Mouse (Mus musculus): ENCODE results near the gene Thap2.

The Thap2 gene
- long read RNA-seq, experiment 1, full-length matches to known transcripts: 7 of 7 reads
- long read RNA-seq, experiment 1, partial matches to known transcripts: 0 of 7 reads
- long read RNA-seq, experiment 1, other reads (novel, unspliced or antisense): 0 of 7 reads
- long read RNA-seq, experiment 2, full-length matches to known transcripts: 3 of 6 reads
- long read RNA-seq, experiment 2, partial matches to known transcripts: 0 of 6 reads
- long read RNA-seq, experiment 2, other reads (novel, unspliced or antisense): 3 of 6 reads

DNA sequence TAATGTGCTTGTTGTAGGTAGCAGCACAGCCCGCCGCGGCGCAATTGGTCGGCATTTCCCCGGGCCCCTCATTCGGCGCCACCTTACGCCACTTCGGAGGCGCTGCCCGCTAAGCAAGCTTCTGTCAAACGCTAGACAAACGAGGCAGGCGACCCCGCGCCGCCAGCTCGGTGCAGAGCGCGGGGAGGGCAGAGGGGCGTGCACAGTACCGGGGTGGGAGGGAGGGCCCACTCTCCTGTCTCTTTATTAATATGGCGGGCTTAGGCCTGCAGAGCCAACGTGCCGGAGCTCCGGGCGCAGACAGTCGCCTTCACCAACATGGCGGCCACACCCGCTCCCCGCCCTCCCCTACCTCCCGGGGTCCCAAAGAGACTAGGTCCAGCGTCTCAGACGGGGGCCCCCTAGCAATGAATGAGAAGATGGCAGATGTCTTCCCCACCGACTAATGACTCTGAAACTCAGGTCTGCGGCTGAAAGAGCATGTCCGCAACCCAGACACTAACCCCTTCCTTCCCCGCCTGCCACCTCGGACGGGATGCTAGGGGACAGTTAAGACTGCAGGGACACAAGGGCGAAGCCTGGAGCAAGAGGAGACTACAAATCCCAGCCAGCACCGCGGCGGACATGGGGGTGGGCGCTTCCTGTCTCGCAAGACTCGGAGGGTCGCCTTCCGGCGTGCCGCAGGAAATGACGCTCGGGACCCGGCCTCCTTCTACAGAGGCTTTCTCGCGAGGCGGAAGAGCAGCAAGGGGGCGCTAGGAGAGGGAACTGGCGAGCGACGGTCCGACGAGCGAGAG lies at the start of gene Thap2, which contains the start of gene Zfc3h1:
TSS of gene Thap2 (minus strand) at position 223 of the 797 bp plus-strand sequence.
TSS of gene Zfc3h1 (plus strand) at position 739 of the 797 bp plus-strand sequence.
- intact Hi-C loops (cut with DNase I): loop anchor here (1.0 kb wide), 1 partner anchor 69 kb away; the partner anchor contains the start of gene Rab21

DNA sequence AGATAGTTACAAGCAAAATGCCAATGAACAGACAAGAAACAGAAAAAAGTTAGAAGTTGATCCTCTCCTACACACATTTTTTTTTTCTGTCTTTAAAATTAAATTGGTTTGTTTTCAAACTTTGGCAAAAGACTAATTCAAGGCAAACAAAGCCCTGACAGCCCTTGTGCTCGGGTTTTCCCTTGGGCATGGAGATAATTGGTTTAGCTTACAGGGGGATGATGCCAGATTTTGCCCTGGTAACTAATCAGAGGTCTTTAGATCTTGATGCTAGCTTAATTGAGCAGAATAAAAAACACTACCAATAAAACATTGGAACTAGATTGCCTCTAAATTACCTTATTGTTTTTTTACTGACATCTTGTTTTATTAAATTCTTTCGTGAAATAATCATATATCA lies 41.1 kb upstream of the Thap2 start:
- intact Hi-C loops (cut with DNase I): no loop called here

DNA sequence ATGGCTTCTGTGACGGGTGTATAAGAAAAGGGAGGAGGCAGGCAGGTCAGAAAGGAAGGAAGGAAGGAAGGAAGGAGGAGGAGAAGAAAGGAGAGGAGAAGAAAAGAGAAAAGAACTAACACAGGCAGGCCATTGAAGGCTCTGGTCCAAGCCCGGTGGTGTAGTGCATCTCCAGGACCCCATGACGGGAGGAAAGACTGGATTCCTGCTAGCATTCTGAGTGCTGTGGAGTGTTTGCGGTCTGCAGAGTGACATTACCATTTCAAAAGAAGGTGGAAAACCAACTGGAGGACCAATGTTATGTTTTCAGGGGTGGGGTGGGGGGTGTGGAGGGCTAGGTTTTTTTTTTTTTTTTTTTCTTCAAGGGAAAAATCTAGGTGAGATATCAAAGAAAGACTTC lies 37.7 kb upstream of the Thap2 start:
- intact Hi-C loops (cut with DNase I): no loop called here

DNA sequence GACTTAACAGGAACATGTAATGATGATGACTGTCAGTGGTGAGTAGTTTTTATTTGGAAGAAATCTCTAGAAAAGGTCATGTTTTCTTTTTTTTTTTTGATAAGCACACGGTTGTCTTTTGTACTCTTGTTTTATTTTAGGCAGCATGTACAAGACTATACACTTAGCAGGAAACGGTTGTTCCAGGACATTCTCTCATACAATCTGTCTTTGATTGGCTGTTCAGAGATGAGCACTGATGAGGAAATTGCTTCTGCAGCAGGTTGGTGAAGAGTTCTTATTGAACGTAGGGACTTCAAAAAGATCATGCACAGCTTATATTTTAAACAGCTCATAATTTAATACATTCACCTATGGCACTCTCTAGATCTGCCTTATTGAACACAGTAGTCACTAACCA lies 29.8 kb upstream of the Thap2 start:
- intact Hi-C loops (cut with DNase I): loop anchor here (5.0 kb wide), 1 partner anchor 203 kb away; no protein-coding TSS in a partner anchor

DNA sequence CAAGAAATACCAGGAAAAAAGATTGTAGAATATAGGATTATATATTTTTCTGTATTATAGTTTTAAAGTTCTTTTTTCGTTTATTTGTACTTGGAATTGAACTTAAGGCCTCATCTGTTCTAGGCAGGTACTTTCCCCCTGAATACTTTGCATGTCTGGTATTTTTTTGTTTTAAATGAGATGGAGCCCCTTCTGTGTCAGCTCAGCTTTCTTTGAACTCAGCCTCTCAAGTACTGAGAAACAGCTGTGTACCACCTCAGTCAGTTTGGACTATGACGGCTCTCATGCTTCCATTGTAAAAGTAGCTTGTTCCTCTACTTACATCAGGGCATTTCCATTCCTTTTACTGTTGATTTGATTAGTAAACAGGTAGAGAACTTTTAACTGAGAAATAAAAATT lies 29.3 kb upstream of the Thap2 start:
- intact Hi-C loops (cut with DNase I): loop anchor here (5.0 kb wide), 1 partner anchor 204 kb away; no protein-coding TSS in a partner anchor

DNA sequence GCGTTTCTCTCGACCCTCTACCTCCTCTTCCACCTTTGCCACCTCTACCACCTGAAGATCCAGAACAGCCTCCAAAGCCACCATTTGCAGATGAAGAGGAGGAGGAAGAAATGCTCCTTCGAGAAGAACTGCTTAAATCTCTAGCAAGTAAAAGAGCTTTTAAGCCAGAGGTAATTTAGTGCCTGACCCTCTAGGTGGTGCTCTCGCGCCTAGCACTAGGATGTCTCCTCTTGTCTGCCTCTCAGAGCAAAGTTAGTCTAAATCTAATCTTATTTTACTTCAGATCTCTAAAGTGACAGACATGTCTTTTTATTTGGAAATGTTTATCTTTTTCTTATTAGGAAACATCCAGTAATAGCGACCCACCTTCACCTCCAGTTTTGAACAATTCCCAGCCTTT lies 22.1 kb upstream of the Thap2 start:
- intact Hi-C loops (cut with DNase I): loop anchor here (5.0 kb wide), 1 partner anchor 184 kb away; no protein-coding TSS in a partner anchor

DNA sequence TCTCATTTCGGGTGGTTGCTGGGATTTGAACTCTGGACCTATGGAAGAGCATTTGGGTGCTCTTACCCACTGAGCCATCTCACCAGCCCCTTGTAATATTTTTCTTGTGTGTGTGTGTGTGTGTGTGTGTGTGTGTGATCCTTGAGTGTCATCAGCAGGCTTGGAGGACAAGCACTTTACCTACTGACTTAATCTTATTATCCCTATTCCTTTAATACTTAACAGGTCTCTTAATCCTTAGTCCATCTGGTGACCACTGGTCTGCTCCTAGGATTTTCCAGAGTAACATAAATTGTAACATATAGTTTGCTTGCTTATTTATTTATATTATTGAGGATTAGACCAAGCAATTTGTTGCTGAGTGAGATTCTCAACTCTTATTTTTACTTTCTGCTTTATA lies 7.7 kb upstream of the Thap2 start:
- intact Hi-C loops (cut with DNase I): no loop called here

DNA sequence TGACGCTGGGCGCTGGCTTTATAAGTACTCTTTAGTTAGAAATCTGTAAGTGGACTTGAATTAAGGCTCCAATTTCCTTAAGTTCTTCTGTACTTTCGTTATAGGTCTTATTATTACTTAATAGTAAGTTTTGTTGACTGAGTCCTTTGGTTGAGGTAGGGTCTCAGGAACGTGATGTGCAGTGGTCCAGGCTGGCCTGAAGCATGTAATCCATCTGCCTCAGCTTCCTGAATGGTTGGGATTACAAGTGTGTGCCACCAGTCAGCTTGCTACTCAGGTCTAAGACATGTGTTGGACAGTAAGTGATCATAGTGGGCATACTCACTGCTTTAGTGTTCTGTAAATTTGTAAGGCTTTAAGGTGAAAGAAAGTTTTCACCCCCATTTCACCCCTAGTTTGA lies 6.8 kb upstream of the Thap2 start:
- intact Hi-C loops (cut with DNase I): no loop called here

DNA sequence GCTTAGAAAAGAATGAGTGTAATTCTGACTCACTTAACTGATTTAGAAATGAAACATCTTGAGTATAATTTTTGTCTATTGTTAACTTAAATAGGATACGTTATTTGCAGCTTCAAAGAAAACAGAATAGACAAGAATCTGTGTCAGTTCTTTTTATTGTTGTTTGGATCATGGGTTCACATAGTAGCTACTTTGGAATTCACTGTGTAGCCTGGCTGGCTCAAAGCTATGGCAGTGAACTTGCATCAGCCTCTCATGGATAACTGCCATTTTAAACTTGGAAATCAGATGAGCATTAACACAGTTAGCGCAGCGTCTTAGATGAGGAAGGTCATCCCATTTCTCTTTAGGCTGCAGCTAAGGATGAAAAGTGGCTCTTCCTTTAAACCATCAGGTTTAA lies 3.6 kb upstream of the Thap2 start:
- intact Hi-C loops (cut with DNase I): no loop called here

DNA sequence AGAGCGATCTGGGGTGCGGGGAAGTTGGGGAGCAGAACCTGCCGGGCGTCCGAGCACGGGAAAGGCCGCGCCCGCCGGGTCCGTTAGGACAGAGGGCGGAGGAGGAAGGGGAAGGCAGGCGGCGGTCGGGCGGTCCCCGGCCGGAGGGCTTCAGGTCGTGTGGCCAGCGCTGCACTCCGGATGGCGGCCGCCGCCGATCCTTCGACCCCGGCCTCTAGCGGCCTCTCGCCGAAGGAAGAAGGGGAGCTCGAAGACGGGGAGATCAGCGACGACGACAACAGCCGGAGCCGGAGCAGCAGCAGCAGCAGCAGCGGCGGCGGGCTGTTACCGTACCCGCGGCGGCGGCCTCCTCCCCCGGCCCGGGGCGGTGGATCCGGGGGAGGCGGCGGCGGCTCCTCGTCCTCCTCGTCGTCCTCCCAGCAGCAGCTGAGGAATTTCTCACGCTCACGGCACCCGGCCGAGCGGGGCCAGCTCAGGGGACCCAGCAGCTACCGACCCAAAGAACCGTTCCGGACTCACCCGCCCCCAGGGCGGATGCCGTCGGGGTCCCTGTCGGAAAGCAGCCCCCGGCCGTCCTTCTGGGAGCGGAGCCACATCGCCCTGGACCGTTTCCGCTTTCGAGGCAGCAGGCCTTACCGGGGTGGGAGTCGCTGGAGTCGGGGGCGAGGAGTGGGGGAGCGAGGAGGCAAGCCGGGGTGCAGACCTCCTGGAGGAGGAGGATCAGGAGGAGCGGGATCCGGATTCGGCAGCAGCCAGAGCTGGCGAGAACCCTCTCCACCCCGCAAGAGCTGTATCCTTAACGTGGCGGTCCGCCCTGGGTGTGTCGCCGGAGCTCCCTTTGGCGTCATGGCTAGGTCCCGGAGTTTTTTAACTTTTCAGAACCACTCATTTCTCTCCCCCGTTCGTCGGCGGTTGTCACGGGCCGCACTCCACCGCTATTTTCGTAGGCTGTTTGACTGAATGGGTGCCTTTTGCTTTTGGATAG lies 1.1 kb upstream of the Thap2 start:
- intact Hi-C loops (cut with DNase I): no loop called here

DNA sequence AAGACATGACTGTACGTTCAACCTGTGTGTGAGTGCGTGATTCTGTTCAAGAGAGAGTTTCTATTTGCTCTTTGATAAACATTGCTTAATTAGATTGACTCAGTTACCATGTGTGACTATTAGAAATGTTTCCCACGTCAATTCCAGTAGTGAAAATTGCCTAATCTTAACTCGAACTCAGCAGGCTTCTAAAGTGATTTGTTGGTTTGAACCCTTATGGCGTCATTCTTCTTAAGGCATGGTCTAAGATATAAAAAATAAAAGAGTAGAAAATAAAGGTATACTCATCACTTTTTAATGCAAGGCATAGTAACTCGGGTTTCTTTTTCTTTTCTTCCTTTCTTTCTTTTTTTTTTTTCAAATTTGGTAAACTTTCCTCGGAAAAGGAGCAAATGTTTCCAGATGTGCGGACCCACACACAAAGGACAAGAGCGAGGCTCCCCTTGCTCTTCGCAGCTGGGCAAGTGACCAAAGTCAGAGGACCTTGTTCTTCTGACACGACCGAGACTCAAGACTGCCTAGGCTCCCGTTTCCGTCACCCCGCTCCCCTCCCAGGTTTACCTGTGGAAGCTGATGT lies 511 bp downstream of the Thap2 start:
- intact Hi-C loops (cut with DNase I): loop anchor here (1.0 to 2.0 kb wide), 2 partner anchors 21 to 68 kb away; partner anchors contain the start of genes Rab21 and Tmem19

DNA sequence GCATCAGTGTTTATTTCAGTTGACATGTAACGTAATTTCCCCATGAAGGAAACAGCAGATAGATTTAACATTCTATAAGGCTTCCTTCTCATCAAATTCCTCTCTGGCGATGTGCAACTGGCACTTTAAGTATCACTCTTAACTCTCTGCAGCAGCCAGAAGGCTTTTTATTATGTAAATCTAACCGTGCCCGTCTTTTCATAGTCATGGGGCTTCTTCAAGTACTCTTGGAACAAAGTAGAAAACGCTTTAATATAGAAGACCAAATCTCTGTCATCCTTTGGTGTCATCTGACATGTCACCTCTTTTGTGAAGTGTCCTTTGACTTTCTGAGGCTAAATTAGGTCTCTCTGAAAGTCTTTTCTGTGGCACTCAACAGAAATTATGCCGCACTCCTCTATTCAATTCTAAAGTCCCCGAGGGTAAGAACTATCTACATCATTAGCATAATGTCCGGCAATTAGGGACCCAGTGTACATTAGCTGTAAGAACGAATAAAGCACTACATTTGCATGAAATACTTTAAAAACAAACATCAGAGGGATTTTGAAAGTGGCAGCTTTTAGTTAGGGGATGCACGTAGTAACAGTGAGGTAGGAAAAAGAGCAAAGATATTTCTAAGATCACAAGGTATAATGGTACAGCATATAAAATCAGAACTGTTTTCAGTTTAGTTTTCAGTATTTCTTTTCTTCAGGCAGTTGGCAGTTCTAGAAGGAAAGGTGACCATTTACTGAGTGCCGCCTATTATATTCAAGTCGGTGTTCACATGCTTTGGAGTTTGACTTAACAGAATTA lies 1.2 kb downstream of the Thap2 start:
- intact Hi-C loops (cut with DNase I): loop anchor here (2.0 kb wide), 1 partner anchor 20 kb away; the partner anchor contains the start of gene Tmem19

DNA sequence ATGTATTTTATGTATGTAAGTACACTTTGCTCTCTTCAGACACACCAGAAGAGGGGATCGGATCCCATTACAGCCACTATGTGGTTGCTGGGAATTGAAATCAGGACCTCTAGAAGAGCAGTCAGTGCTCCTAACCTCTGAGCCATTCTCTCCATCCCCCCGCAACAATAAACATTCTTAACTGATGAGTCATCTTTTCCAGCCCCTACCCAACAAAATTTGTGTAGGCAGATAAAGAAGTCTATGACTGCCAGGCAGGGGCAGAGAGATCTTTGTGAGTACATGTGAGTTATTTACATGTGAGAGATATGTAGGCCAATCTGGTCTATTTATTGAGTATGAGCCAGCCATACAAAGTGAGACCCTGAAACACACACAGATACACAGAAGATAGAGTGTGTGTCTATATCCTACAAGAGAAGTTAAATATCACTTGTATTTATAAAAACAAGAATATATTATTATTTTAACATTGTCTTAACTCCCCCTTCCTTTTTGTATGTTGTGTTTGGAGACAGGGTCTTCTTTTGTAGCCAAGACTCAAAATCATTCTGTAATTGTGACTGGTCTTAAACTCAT lies 2.6 kb downstream of the Thap2 start:
- intact Hi-C loops (cut with DNase I): loop anchor here (2.0 kb wide), 1 partner anchor 19 kb away; the partner anchor contains the start of gene Tmem19

DNA sequence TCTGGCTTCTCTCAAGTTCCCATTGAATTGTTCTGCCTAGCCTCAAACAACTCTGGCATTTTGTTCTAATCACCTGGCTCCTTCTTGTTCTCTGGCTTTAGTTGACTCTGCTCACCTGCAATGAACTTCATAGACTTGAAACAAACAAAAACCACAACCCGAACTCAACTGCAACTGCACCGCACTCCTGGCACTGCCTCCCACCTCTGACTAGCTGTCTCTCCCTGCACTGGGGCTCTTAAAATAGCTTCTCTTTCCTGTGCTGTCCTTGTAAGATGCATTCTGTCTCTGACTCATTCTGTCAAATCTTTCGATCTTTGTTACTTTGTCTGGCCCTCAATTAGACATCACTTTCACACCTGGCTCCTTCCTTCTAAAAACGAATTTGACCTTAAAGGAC lies 21.1 kb downstream of the Thap2 start:
- intact Hi-C loops (cut with DNase I): loop anchor here (2.0 kb wide), 1 partner anchor 20 kb away; no protein-coding TSS in a partner anchor

DNA sequence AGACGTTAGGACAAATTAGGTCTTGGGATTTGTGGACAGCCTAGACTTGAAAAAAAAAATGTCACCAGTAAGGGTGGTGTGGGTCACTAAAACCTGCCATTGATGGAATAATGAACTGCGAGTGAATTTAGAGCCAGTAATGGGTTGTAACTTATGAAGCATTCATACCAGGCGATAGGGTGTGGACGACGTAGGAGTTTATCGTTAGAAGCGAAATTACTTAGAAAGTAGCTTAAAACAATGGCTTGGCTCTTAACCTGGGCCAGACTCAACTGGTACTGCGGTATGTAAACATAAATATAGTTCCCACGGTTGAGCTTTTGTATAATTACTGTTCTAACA lies 21.6 kb downstream of the Thap2 start:
- intact Hi-C loops (cut with DNase I): loop anchor here (2.0 kb wide), 1 partner anchor 20 kb away; no protein-coding TSS in a partner anchor

DNA sequence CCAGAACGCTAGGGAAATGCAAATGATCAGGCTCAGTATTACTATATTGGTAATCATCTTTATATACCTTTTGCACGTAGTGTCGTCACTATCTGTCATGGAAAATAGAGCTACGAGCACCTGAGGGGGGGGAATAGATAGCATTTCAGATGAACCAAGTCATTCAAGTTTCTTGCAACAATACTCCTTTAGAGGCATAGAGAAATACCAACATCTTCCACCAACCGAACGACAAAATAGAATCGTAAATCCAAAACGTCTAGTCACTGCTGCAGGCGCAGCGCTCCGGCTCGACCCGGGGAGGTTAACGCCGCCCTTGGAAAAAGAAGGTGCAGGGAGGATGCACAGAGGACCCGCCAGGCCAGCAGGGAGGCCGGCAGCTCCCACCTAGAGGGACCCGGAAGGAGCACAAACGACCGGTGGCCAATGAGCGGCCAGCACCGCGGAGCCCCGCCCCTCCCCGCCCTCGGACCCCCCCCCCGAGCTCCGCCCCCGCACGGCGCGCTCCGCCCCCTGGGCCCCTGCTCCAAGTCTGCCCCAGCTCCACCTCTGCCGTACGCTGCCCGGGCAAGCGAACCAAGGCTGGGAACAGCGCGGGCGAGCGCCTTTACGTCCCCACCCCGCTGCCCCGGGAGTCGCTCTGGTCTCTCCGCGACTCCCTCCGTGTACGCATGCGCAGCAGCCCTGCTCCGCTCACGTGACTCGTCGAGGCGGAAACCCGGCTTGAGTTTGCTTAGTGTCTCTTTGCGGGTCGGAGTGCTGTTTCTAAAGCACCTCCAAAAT lies 22.2 kb downstream of the Thap2 start, which contains the start of gene Tmem19:
TSS of gene Tmem19 (minus strand) at position 662 of the 783 bp plus-strand sequence.
- intact Hi-C loops (cut with DNase I): loop anchor here (2.0 kb wide), 1 partner anchor 21 kb away; no protein-coding TSS in a partner anchor

DNA sequence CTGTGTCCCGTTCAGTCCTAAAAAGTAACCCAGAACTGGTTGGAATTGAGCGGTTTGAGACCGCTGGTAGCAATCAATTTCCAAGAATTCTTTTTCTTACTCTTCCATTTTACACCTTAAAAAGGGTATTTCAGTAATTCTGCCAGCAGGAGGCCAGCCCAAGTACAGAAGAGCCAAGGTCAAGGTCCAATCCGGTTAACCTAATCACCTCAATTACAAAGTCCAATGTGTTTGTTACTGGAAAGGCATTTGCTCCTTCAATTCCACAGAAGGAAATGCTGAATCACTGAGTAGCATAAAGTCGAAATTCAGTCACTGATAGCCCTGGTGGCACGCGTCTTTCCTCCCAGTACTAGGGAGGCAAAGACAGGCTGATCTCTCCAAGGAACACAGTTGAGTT lies 25.2 kb downstream of the Thap2 start:
- intact Hi-C loops (cut with DNase I): no loop called here

DNA sequence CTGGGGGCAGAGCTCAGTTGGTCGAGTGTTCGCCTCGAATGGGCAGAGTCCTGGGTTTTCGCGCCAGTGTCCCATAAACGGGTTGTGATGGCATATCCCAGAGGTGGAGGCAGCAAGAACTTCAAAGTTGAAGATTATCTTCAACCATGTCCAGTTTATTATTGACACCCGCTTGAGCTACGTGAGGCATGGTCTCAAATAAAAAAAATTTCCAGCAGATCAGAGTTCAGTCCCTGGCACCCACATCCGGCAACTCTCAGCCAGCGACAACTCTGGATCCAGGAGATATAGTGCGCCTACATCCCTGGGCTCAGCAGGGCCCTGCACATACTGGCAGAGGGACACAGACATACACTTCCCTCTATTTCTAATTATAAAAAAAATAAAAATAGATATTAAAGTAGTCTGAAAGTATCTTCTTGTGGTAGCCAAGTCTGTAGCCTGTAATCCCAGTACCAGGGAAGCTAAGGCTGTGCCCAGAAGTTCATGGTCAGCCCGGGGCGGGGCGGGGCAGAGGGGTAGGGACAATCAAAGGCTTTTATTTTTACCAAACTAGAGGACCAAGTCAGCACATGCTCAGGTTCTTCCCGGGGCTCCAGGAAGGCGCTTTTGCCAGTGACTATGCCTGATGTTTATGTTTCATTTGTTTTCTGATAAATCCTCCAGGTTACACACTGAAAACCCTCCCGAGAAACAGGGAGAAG lies 25.9 kb downstream of the Thap2 start:
- intact Hi-C loops (cut with DNase I): no loop called here

Data from adrenal gland (tissue).